Mouse (Mus musculus) thymus, postnatal 10 days (tissue): ENCODE results near the gene Stpg3.

Experiments used
- DNase-seq, 2 experiments: peaks; one replicate each; pipeline ENCODE4 v3.0.0; 2021; ENCODE audit warnings: low spot score in 2 of 2

The Stpg3 gene

DNA sequence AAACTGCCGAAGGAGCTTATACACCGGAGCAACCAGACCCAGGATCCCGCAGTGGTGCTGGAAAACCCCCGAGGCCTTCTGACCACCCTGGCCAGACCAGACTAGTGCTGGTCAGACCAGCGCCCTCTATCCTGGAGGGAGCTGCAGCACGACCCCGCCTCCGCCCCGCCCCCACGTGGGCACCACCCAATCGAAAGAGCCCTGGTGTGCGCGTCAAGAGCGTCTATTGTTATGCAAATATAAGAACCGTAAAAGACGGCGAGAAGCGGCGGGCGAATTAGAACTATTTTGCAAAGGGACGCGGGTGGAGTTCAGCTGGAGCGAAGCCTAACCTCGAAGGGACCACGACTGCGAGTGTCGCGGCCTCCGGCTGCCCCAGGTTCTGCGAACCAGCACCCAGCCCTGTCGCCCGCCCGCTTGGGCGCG lies 33.9 kb downstream of the Stpg3 start, which contains the start of gene Nrarp:
Gene Nrarp (plus strand): TSS at position 281 of the 426 bp plus-strand sequence.
- DNase-seq, result peak; percentile 81 to 89

DNA sequence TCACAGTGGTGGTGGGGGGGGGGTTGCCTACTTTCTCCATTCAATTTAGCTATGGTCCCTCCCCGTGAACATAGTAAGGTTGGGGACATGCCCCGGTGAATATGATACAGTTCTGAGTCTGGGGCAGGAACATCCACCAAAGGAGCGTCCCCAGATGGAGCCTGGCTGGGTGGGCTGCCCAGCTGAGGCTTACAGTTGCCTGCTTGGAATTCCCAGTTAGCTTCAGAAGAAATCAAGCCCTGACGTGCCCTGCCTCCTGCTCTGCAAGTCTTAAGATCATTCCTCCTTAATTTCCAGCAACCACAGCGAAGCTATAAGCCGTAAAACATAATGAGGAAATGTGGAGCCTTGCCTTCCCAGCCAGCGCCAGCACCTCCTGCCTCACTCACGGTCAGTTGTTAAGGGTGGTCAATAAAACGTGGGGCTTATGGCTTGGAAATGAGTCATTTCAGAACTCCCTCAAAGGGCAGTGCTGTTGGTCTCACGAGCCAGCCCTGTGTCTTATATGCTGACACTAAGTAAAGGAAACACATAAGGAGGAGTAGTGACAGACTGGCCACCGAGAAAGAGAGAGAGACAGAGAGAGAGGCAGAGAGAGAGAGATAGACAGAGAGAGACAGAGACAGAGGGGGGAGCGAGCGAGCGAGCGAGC lies 34.7 kb downstream of the Stpg3 start:
- no peak for DNase-seq

DNA sequence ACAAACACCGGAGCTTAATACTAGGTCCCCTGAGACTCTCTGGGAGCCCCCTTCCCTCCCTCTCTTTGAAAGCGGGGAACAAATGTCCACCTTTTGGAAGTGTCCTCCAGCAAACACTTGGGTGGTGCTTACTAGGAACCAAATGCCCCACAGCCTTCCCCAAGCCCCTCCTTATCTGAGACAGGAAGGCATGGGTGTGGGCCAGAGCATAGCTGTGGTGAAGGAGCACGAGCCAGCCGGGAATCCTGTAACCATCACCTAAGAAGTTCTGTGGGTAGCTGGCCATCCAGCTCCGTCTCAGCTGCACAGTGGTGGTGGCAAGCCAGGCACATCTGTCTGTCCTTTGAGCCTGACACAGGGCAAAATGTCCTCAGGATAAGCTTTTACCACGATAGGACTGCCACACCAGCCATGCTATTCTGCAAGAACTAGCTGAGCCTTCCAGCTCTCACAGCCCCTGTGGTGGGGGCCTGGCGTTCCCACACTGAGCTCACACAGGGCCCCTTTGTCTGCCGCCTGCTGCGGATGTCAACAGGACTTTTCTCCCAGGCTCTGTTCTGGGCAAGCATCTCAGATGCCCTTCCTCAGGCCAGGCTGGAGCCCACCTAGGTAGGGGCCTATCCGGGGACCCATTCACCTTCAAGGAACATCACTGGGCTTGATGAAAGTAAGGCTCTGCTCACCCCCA lies 36.0 kb downstream of the Stpg3 start:
- no peak for DNase-seq

DNA sequence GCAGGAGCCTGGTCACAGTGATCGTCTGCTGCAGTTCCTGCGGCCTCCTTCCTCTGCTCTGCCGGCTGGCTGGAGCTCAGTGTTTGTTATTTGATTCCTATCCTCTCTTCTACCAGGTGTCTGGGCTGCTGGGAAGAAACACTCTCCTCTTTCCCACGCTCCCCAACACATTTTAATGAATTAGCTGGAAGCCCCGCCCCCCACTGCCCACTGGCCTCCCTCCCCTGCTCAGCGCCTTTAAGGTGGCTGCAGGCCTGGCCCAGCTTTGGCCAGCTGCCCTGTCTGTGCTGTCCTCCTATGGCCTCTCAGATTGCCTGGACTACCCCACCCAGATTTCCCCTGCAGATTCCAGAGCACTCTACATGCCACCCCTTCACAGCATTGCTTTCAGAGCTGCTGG lies 36.8 kb downstream of the Stpg3 start:
- DNase-seq, result no peak

DNA sequence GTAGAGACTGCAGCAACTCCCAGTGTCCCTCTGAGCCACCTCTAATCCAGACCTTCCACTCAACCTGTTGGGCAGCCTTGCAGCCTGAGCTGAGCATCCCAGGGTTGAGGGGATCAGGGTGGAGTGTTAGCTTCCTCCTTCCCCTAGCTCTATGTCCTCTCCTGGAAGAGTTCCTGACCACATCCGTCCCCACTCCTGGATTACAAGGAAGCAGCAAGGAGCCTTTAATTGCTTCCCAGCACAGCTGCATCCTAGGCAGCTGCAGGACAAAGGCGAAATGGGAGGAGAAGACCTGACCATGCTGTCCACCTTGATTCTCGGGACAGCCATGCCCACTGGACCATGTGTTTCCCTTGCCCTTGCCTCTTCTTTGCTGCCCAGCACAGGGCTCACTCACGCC lies 37.4 kb downstream of the Stpg3 start:
- DNase-seq, result no peak

DNA sequence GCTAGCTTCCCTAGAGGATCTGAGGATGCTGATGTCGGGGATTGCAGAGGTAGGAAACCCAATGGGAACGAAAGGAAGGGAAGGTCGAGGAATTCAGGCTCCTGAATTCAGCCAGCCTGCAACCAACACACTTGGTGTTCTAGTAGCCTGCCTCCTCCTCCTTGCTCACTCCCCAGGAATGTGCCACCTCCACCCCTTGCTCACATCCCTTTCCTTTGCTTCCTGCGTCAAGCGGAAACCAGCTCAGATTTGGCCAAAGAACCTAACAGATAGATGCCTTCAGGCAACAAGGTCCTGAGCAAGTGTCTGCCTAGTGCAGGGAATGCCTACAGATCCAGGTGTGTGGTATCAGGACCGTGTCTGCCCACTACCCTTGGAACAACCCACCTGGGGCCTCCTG lies 37.9 kb downstream of the Stpg3 start:
- DNase-seq, result no peak

DNA sequence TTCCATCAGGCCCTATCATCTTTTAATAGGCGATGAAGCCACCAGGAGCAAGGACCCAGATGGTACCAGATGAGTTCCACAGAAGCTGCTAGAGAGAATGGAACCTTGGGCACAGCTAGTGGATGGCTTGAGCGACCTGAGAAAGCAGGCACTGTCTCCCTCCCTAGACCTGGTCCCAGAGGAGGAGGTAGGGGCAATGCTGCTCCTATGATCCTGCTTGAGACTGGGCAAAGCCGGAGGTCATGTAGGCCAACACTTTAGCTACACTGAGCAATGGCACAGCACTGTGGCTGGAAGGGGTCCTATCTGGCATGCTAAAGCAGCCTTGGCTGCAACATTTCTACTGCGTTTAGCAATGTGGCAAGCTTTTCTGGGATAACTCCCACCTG lies 38.8 kb downstream of the Stpg3 start:
- no peak for DNase-seq

DNA sequence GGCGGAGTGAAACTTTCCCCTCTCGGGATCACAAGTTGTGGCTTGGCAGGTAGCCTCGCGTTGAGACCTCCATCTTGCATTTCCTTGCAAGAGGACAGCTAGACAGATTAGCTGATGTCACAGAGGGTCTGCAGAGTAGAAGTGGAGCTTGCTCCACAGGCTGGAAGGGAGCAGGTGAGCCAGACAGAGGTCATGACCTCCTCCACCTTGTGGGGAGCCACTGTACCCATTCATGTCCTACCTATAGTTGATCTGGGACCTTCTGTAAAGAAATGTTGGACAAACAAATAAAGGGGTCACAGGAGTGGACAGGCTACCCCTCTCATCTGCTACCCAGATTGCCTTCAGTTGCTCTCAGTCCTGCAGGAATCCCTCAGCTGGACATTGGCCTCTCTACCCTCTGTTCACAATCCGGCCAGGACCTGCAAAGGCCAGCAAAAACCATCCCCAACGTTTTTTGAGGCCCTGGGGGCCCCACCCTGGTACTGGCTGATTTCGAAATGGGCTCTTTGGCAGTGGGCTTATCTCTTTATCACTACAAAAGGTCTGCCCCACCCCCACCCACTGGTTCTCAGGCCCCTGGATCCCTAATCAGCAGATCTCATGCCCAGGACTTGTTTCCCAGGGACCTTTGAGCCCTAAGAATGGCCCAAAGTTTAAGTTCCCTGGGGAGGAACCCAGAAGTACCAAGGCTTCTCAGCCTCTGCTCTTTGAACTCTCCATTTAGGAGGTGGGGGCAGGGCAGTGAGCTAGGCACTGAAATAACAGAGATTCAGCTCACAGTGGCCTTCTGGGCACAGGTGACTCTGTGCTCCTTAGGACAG lies 39.4 kb downstream of the Stpg3 start:
- no peak for DNase-seq

DNA sequence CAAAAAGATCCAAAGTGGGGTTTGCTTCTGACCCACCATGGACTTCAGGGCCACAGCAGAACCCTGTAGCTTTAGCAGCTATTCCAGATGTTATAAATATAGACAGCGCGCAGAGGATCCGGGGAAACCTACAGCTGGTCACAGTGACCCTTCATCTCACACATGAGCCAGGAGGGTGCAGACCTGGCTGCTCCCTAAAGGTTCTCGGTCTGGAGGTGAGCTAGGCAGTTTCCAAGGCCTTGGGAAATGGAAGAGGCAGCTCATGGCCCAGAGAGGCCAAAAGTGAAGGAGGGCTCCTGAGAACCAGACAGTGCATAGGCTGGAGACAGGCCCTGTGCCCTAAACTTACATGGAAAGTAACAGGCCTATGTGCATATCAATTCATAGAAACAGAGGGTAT lies 40.6 kb downstream of the Stpg3 start:
- DNase-seq, result no peak

DNA sequence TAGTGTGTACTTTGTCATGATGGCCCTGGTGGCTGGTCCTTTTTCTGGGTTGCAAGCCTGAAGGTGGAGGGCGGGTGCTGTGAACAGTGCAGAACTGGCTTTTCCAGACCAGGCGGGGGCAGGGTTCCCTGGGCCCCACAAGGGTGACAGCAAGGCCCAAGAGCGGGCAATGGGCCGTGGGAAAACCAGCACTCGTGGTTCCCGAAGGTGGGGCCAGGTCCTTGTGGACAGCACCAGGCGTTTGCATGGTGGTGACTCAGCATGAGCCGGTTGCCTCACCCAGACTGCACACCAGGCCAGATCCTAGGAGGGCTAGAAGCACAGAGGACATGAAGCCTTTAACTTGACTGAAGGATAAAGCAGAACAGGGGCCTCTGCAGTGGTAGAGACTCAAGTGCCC lies 41.8 kb downstream of the Stpg3 start:
- no peak for DNase-seq

DNA sequence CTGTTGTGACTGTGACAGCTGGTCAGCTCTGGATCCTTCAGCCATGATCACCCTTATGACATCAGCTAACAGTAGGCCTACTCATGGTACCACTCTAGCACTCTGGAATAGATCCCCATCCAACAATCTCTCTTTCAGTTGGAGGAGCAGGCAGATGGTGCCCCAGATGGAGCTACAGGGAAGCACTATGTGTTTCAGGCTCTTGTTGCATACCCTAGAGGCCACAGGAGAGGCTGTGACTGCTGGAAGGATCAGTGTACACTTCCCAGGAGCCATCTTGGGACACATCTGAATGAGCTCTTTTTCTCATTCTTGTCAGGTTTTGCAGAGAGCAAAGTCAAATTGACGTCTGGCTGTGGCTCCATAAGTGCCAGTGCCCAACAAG lies 42.7 kb downstream of the Stpg3 start:
- DNase-seq, result no peak

DNA sequence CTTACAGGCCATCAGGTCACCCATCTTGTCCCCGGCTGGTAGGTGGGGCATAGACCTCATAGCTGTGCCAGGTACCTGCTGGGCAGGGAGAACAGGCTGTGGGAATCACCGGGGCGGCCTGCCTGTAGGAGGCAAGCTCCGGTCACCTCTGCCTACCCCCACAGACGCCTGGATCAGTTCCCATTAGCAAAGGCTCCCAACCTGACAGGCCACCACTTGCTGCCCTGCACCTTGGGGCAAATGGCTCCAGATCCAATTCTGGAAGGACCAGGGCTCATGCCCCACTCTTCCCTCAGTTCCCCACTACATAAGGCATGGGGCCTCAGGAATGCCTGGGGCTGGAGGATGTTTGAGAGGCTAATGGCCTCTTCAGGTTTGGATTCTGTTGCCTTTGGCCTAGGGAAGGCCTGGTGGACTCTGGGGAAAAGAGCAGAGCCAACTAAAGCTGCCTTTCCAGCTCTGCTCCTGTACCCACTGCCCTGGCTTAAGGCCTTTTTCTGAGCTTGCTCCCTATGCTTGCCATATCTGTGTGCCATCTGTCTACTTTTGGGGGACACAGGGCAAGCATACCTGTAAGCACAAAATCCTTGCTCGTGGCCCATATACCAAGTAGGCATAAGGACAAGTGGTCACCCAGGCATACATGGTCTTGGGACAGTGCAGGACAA lies 43.2 kb downstream of the Stpg3 start:
- DNase-seq, result no peak

DNA sequence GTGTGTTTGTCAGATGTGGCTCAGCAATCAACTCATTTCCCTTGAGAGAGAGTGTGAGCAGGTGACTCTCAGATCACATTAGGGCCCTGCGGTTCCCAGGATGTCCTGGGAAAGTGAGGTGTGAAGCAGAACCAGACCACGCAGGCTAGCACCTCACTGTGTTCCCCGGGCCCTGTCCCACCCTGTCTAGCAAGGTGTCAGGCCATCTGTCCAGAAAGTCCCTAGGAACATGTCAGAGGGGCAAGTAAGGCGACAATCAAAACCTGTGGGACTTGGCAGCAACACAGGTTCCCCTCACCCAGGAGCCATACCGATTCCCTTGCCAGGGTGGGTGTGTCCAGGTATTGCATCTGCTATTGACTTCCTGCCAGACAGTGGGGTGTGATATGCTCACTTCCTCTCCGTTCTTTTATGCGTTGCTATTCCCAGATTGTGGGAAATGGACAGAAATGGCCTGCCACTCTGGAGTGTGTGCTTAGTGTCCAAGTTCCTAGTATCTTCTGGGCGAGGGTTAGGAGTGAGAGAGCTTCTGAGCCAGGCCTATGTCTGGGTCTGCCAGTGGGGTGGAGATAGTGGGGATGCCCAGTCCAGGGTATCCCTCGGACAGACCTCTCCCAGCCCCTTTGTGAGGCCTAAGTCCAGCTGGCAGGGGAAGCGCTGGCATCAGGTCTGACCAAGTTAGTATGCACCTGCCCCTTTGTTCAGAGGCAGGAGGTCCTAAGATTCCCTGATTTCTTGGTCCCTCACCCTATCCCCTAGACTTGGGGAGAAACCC lies 43.9 kb downstream of the Stpg3 start:
- no peak for DNase-seq

DNA sequence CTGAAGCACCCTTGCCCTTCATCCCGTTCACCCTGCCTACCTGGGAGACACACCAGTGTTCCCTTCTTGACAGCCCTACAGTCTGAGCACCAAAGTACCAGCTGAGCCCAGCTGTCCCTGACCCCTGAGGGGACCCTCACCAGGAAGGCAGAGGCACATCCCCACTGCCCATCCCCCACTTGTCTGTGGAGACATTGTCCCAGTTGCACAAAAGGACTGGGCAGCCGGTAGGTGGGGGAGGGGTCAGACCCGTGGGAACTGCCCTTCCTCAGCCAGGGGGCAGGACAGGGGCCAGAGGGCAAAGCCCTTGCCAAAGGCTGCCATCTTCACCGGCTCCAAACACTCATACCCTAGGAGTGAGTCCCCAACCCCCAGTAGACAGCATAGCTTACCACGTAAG lies 44.7 kb downstream of the Stpg3 start:
- no peak for DNase-seq

DNA sequence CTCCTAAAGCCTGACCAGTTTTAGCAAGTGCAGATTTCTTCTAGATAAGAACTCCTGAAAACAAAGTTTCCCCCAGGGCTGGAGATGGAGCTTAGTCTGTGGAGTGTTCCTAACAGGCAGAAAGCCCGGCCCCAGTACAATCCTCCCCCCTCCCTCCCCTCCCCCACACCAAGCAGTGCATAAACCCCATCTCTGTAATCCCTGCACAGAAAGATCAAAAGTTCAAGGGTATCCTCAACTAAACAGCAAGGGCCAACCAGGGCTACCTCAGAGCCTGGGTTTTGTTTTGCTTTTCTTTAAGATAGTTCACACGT lies 45.8 kb downstream of the Stpg3 start:
- no peak for DNase-seq

DNA sequence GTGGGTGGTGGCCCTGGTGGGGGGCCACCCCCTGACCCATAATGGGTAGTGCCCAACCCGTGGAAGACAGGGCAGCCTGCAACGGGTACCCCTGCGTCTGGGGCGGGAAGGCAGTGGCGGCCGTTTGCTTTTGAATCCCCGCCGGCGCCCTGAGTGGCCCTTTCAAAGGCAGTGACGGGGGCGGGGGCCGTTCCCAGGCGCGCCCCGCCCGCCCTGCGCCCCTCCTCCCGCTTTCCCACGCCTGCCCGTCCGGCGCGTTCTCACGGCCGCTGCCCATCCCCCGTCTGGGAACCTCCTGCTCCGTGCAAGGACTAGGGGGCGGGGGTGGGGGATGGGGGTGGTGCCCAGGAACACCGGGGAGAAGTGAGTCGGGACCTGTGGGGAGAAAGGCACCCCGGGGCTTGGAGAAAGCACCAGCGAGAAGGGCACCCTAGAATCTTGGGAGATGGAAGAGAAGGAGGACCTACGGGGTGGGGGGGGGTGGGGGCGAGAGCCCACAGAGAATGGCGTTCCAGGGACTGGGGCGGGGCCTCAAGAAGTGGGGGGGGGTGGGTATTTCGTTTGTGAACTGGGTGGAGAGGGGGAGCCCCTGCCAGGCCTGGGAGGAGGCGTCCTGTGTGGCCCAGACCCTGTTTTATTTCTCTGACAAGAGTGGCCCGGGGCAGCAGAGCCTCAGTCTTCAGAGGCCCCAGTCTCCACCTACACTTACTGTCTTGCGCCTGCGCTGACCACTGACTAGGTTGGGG lies 46.3 kb downstream of the Stpg3 start:
- peak; percentile 26 to 47 for DNase-seq

DNA sequence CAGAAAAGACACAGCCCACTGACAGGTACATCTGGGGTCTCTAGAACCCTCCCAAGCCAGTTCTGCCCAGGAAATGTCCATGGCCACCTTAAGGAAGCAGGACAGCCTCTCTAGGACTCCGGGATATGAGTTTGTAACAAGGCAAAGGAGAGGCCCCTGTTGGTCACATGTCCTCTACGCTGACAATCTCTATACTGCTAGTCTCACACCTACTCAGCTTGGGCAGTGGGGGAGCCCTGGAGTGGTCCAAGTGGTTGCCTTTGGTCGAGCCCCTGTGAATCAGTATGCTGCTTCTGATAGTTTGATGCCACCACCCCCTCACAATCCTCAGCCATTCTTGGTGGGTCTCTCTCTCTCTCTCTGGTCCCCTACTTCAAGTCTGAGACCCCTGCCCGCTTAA lies 47.0 kb downstream of the Stpg3 start:
- DNase-seq, result no peak
